Mouse (Mus musculus) neural tube, embryonic 14.5 days (tissue): ENCODE measurements at regions not wholly inside any gene's neighbourhood (a gene's known extent, or its start where the extent isn't known, plus 50 kb on each side); places are given as distances from the start of the nearest gene placed in this dataset.

Source experiments
- ATAC-seq: fragments of 200-750 bp; cut with Nextera tagmentation; 2 replicates; pipeline ENCODE4 v1.8.0; 2017; ENCODE audit warnings: low read depth, mild to moderate bottlenecking, moderate TSS enrichment, moderate library complexity
- H3K27ac ChIP-seq: fragments of 300-500 bp; sonication (generic); 2 replicates; pipeline ENCODE4 v1.5.1; 2014; ENCODE audit warnings: low read depth, mild to moderate bottlenecking, control low read depth, low read length, moderate library complexity, mixed read lengths
- H3K27me3 ChIP-seq: fragments of 300-500 bp; sonication (generic); 2 replicates; pipeline ENCODE4 v1.6.1; 2014; ENCODE audit warnings: low read length; ENCODE audit not compliant: control insufficient read depth, insufficient read depth
- H3K36me3 ChIP-seq: fragments of 300-500 bp; sonication (generic); 2 replicates; pipeline ENCODE4 v1.6.1; 2014; ENCODE audit warnings: low read length, mixed read lengths; ENCODE audit not compliant: control insufficient read depth, insufficient read depth
- H3K4me1 ChIP-seq: fragments of 300-500 bp; sonication (generic); 2 replicates; pipeline ENCODE4 v1.6.1; 2014; ENCODE audit warnings: low read length; ENCODE audit not compliant: control insufficient read depth, insufficient read depth
- H3K4me2 ChIP-seq: fragments of 300-500 bp; sonication (generic); 2 replicates; pipeline ENCODE4 v1.6.1; 2014; ENCODE audit warnings: mild to moderate bottlenecking, low read depth, low read length, control low read depth
- H3K4me3 ChIP-seq: fragments of 300-500 bp; sonication (generic); 2 replicates; pipeline ENCODE4 v1.5.1; 2014; ENCODE audit warnings: low read depth, low read length, control low read depth, mixed read lengths
- H3K9ac ChIP-seq: fragments of 300-500 bp; sonication (generic); replicated peaks from 2 replicates; pipeline ENCODE4 v1.6.1; 2014; ENCODE audit warnings: low read depth, mild to moderate bottlenecking, control low read depth, low read length, mixed read lengths
- H3K9me3 ChIP-seq: fragments of 300-500 bp; sonication (generic); 2 replicates; pipeline ENCODE4 v1.6.1; 2016; ENCODE audit warnings: low read length; ENCODE audit not compliant: control insufficient read depth
- WGBS: fragments of 180-500 bp; shearing (Covaris S2); extraction: QIAGEN DNeasy Blood & Tissue Kit; methylation state at CpG from one replicate; pipeline ENCODE4 v1.1.7; 2014; 5-methylcytosine and 5-hydroxymethylcytosine counted together

GRCm38 (mm10) chr8:89680341-89680740 lies 636.4 kb upstream of the Sall1 start:
- ATAC-seq: no peak
- Histone ChIP-seq H3K4me1 (no peaks in the 10 kb centered on the region), H3K27me3 (0 out of 2 replicates have a peak, but pooled peaks cover 3% of the 10 kb centered on the region), H3K4me2 (no peak overlapping the region), H3K9me3 (no peaks in the 10 kb centered on the region), H3K36me3 (no peaks in the 10 kb centered on the region), H3K27ac (no peak overlapping the region), H3K4me3 (no peak overlapping the region), H3K9ac (no peak overlapping the region)
- 84% methylated on average over 5 of the region's 5 CpGs for WGBS

- 50% methylated on average over 4 of the region's 4 CpGs for WGBS
- Histone ChIP-seq H3K36me3 (no peaks in the 10 kb centered on the region), H3K9me3 (no peaks in the 10 kb centered on the region), H3K27me3 (0 out of 2 replicates have a peak, but pooled peaks cover 3% of the 10 kb centered on the region), H3K9ac (no peak overlapping the region), H3K27ac (no peak overlapping the region), H3K4me3 (no peak overlapping the region), H3K4me2 (no peak overlapping the region), H3K4me1 (no peaks in the 10 kb centered on the region)
- ATAC-seq: no peak
Observed at GRCm38 (mm10) chr8:89679551-89679950, 635.6 kb upstream of the Sall1 start.

GRCm38 (mm10) chr8:89677266-89677665 lies 633.3 kb upstream of the Sall1 start:
- H3K27ac ChIP-seq: no peak overlapping the region

GRCm38 (mm10) chr8:89673911-89674310 lies 629.9 kb upstream of the Sall1 start:
- no peaks in the 10 kb centered on the region for H3K36me3 ChIP-seq
- H3K9ac ChIP-seq: no peak overlapping the region
- H3K27me3 ChIP-seq: 0 out of 2 replicates have a peak, but pooled peaks cover 3% of the 10 kb centered on the region
- no peak for ATAC-seq
- H3K4me2 ChIP-seq: no peak overlapping the region
- H3K4me3 ChIP-seq: no peak overlapping the region
- no peaks in the 10 kb centered on the region for H3K9me3 ChIP-seq
- no peak overlapping the region for H3K27ac ChIP-seq
- H3K4me1 ChIP-seq: no peaks in the 10 kb centered on the region
- WGBS: 80% methylated on average over 4 of the region's 4 CpGs

More at GRCm38 (mm10) chr8:89677266-89677665, 633.3 kb upstream of the Sall1 start:
- Histone ChIP-seq H3K4me1 (no peaks in the 10 kb centered on the region), H3K27me3 (0 out of 2 replicates have a peak, but pooled peaks cover 3% of the 10 kb centered on the region), H3K36me3 (no peaks in the 10 kb centered on the region), H3K4me3 (no peak overlapping the region), H3K4me2 (no peak overlapping the region), H3K9ac (no peak overlapping the region), H3K9me3 (no peaks in the 10 kb centered on the region)
- no peak for ATAC-seq
- WGBS: 25% methylated on average over 5 of the region's 5 CpGs

- 87% methylated on average over 5 of the region's 5 CpGs for WGBS
- Histone ChIP-seq H3K27me3 (0 out of 2 replicates have a peak, but pooled peaks cover 3% of the 10 kb centered on the region), H3K4me1 (no peaks in the 10 kb centered on the region), H3K9me3 (no peaks in the 10 kb centered on the region), H3K4me3 (no peak overlapping the region), H3K36me3 (no peaks in the 10 kb centered on the region), H3K9ac (no peak overlapping the region), H3K4me2 (no peak overlapping the region), H3K27ac (no peak overlapping the region)
- ATAC-seq: no peak
Observed at GRCm38 (mm10) chr8:89672631-89673030, 628.7 kb upstream of the Sall1 start.

GRCm38 (mm10) chr8:89664911-89665689 lies 621.1 kb upstream of the Sall1 start:
- Histone ChIP-seq H3K4me3 (no peak overlapping the region), H3K27me3 (no peaks in the 10 kb centered on the region), H3K4me1 (no peaks in the 10 kb centered on the region), H3K27ac (no peak overlapping the region), H3K4me2 (no peak overlapping the region), H3K36me3 (no peaks in the 10 kb centered on the region), H3K9me3 (no peaks in the 10 kb centered on the region), H3K9ac (no peak overlapping the region)
- WGBS: 91% methylated on average over 9 of the region's 9 CpGs
- ATAC-seq: no peak

GRCm38 (mm10) chr8:89663859-89664258 lies 619.9 kb upstream of the Sall1 start:
- H3K27ac ChIP-seq: no peak overlapping the region
- H3K36me3 ChIP-seq: no peaks in the 10 kb centered on the region
- WGBS: 78% methylated on average over 10 of the region's 10 CpGs
- no peak overlapping the region for H3K4me2 ChIP-seq
- H3K27me3 ChIP-seq: no peaks in the 10 kb centered on the region
- ATAC-seq: no peak
- H3K4me1 ChIP-seq: no peaks in the 10 kb centered on the region
- no peaks in the 10 kb centered on the region for H3K9me3 ChIP-seq
- no peak overlapping the region for H3K9ac ChIP-seq
- H3K4me3 ChIP-seq: no peak overlapping the region

GRCm38 (mm10) chr8:89658998-89659944 lies 615.3 kb upstream of the Sall1 start:
- no peak overlapping the region for H3K27ac ChIP-seq
- no peak for ATAC-seq
- no peaks in the 10 kb centered on the region for H3K27me3 ChIP-seq
- no peaks in the 10 kb centered on the region for H3K9me3 ChIP-seq
- no peak overlapping the region for H3K4me3 ChIP-seq
- H3K9ac ChIP-seq: no peak overlapping the region
- 4% methylated on average over 14 of the region's 14 CpGs for WGBS
- no peak overlapping the region for H3K4me2 ChIP-seq
- no peaks in the 10 kb centered on the region for H3K4me1 ChIP-seq
- no peaks in the 10 kb centered on the region for H3K36me3 ChIP-seq

GRCm38 (mm10) chr8:89655369-89655768 lies 611.4 kb upstream of the Sall1 start:
- H3K36me3 ChIP-seq: no peaks in the 10 kb centered on the region
- WGBS: 45% methylated on average over 14 of the region's 14 CpGs
- H3K4me1 ChIP-seq: no peaks in the 10 kb centered on the region
- no peaks in the 10 kb centered on the region for H3K27me3 ChIP-seq
- H3K4me3 ChIP-seq: no peak overlapping the region
- ATAC-seq: no peak
- H3K4me2 ChIP-seq: no peak overlapping the region
- no peaks in the 10 kb centered on the region for H3K9me3 ChIP-seq
- no peak overlapping the region for H3K27ac ChIP-seq
- H3K9ac ChIP-seq: no peak overlapping the region
